Mouse (Mus musculus) liver, adult 2 months (tissue): ENCODE results near the gene Cask. TPM values are rescaled to one million over a fixed set of nuclear protein-coding genes. Genes with fewer than 3 reads are reported as not detected.
"Not testable (repeated sequence)": the region's sequence is repeated elsewhere in the genome, so short reads cannot be mapped to it uniquely, and the experiment has no call there.

Experiments
- DNase-seq: peaks from one replicate; pipeline ENCODE4 v3.0.0-alpha.2; 2011; ENCODE audit warnings: low read depth, low spot score; ENCODE audit errors: extremely low read depth
- H3K27ac ChIP-seq: fragments of 200-500 bp; replicated peaks from 2 replicates; pipeline ENCODE4 v1.5.1; 2012; ENCODE audit warnings: low read depth, mild to moderate bottlenecking, control low read depth, inconsistent platforms, low read length; ENCODE audit not compliant: insufficient read depth
- H3K27me3 ChIP-seq: fragments of 200-500 bp; 2 replicates; pipeline ENCODE4 v1.6.1; 2012; ENCODE audit warnings: mild to moderate bottlenecking, moderate library complexity, low read length, inconsistent platforms; ENCODE audit not compliant: control insufficient read depth, insufficient read depth
- H3K36me3 ChIP-seq: fragments of 200-500 bp; 2 replicates; pipeline ENCODE4 v1.6.1; 2012; ENCODE audit warnings: low read length, inconsistent platforms; ENCODE audit not compliant: control insufficient read depth, insufficient read depth
- H3K4me1 ChIP-seq: fragments of 200-500 bp; 2 replicates; pipeline ENCODE4 v1.6.1; 2011; ENCODE audit warnings: low read length; ENCODE audit not compliant: control insufficient read depth, insufficient read depth
- H3K4me3 ChIP-seq: fragments of 200-500 bp; 2 replicates; pipeline ENCODE4 v1.5.1; 2011; ENCODE audit warnings: low read depth, mild to moderate bottlenecking, control low read depth, low read length, moderate library complexity; ENCODE audit not compliant: insufficient read depth
- H3K79me2 ChIP-seq: fragments of 200-500 bp; 2 replicates; pipeline ENCODE4 v1.6.1; 2012; ENCODE audit warnings: inconsistent platforms, mild to moderate bottlenecking, low read length, moderate library complexity; ENCODE audit not compliant: control insufficient read depth, insufficient read depth
- H3K9ac ChIP-seq: fragments of 200-500 bp; 2 replicates; pipeline ENCODE4 v1.6.1; 2012; ENCODE audit warnings: low read depth, mild to moderate bottlenecking, control low read depth, inconsistent platforms, low read length
- CTCF ChIP-seq: fragments of 200-500 bp; IDR thresholded peaks from 2 replicates; pipeline ENCODE4 v1.5.1; 2011; ENCODE audit warnings: low read depth, low read length, control low read depth
- POLR2A ChIP-seq: fragments of 200-500 bp; IDR thresholded peaks from 2 replicates; pipeline ENCODE4 v1.6.1; 2011; ENCODE audit warnings: low read length, control low read depth; ENCODE audit not compliant: insufficient read depth; ENCODE audit errors: extremely low read depth
- WGBS: fragments of 180-500 bp; shearing (Covaris S2); methylation state at CpG from one replicate; pipeline ENCODE4 v1.1.7; 2018; 5-methylcytosine and 5-hydroxymethylcytosine counted together
- polyA plus RNA-seq: library from polyadenylated mRNA; depleted of rRNA; stranded (reverse); fragments of >200 nt; gene quantifications from 2 replicates; pipeline ENCODE4 v1.2.3, GENCODE M21; 2012
- total RNA-seq: library from RNA; depleted of rRNA; stranded (reverse); fragments of >200 nt; gene quantifications from 2 replicates; pipeline ENCODE4 v1.2.3, GENCODE M21; 2014

Gene Cask
- total and polyA plus RNA-seq, 2 experiments: 2.7 to 10.6 TPM

GRCm38 (mm10) chrX:13822792-13823191 is 28.4 kb downstream of the Cask start:
- Histone ChIP-seq H3K4me3 (no peak overlapping the region), H3K36me3 (no peaks in the 10 kb centered on the region), H3K9ac (no peak overlapping the region), H3K4me1 (no peaks in the 10 kb centered on the region; the same call in 1 of the 2 replicates), H3K27ac (no peak overlapping the region), H3K79me2 (no peaks in the 10 kb centered on the region), H3K27me3 (no peaks in the 10 kb centered on the region)
- TF ChIP-seq POLR2A (no peak), CTCF (no peak)
- no peak for DNase-seq
- WGBS: 83% methylated on average over 1 of the region's 1 CpGs

DNA sequence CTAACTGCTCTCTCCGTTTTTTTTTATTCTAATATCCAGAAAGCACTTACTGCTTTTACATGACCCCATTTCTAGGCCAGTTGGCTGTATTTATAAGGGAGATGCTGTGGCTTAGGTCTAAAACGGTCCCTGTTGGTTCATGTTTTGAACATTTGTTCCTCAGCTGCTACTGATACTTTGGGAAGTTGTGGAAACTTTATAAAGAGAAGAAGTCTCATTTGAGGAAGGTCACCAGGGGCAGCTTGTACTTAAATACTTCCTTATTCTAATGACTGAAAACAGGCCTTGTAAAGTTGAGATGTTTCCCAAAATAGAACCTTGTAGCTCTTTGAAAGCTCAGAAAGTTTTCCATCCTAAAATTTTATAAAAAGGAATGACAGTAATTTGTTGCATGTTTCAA is 52.4 kb downstream of the Cask start:
- no peaks in the 10 kb centered on the region for H3K4me1 ChIP-seq
- H3K79me2 ChIP-seq: no peaks in the 10 kb centered on the region
- no peak overlapping the region for H3K4me3 ChIP-seq
- peak; percentile 26 for DNase-seq
- H3K27me3 ChIP-seq: no peaks in the 10 kb centered on the region
- H3K27ac ChIP-seq: no peak overlapping the region
- H3K9ac ChIP-seq: no peak overlapping the region
- no peaks in the 10 kb centered on the region for H3K36me3 ChIP-seq
- TF ChIP-seq POLR2A (no peak), CTCF (no peak)
- WGBS: 66% methylated on average over 2 of the region's 2 CpGs

GRCm38 (mm10) chrX:13765672-13766071 is 85.5 kb downstream of the Cask start:
- 100% methylated on average over 1 of the region's 1 CpGs for WGBS
- H3K4me3 ChIP-seq: no peak overlapping the region
- no peaks in the 10 kb centered on the region for H3K4me1 ChIP-seq
- no peaks in the 10 kb centered on the region for H3K36me3 ChIP-seq
- no peaks in the 10 kb centered on the region for H3K27me3 ChIP-seq
- TF ChIP-seq CTCF (no peak), POLR2A (no peak)
- H3K79me2 ChIP-seq: no peaks in the 10 kb centered on the region
- peak; percentile 7 for DNase-seq
- H3K9ac ChIP-seq: no peak overlapping the region
- no peak overlapping the region for H3K27ac ChIP-seq

DNA sequence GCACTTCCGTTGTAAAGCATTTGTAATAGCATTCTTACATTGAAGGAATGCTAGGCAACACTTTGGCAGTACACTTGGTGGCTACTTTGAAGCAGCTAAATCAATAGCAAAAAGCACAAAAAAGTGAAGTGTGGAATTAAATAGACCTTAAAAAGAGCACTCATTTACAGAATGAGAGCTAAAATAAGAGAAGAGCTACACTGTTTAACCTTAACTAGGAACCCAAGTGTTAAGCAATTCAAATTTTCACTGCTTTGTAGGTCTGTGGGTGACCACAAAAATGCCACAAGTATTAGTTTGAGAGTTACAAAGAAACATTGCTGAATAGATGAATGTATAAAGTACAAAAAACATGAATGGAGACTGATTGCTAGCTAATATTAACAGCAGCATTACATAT is 86.1 kb downstream of the Cask start:
- no peaks in the 10 kb centered on the region for H3K36me3 ChIP-seq
- WGBS: 95% methylated on average over 1 of the region's 1 CpGs
- no peak for DNase-seq
- no peaks in the 10 kb centered on the region for H3K4me1 ChIP-seq
- TF ChIP-seq CTCF (no peak), POLR2A (no peak)
- H3K79me2 ChIP-seq: no peaks in the 10 kb centered on the region
- H3K27ac ChIP-seq: no peak overlapping the region
- H3K9ac ChIP-seq: no peak overlapping the region
- no peaks in the 10 kb centered on the region for H3K27me3 ChIP-seq
- H3K4me3 ChIP-seq: no peak overlapping the region

DNA sequence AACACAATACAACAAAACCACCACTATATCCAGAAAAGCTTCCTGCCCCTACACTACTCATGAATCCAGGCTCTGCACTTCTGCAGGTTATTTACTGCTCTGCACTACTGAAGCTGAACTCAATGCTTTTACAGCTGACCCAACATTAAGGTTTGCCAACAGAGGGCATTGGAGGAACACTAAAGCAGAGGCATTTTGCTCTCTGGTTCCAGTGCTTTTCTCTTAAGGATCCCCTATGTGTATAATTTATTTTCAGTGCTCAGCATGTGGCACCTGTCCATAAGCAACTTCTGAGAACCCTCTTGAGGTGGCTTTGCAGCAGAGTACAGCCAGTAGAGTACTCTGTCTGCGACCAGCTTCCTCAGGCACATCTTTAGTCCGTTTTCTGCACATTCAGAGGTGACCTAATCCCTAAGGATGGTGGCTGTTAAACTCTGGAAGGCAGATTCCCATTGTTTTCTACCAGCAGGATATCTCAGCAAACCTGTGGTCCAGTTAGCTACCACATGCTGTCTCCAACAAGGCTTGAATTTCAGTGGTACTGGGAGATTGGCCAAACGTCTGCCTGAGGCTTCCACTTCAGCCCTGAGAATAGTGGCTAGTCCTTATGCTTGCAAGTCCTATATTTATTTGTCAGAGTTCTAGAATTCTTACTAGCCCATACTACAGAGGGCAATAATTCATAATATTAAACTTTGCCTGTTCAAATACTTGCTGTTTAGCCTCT is 93.7 kb downstream of the Cask start:
- H3K27ac ChIP-seq: no peak overlapping the region
- H3K4me1 ChIP-seq: no peaks in the 10 kb centered on the region
- no peak overlapping the region for H3K4me3 ChIP-seq
- no peak for TF ChIP-seq POLR2A
- no peak for TF ChIP-seq CTCF
- no peak overlapping the region for H3K9ac ChIP-seq
- 73% methylated on average over 3 of the region's 3 CpGs for WGBS
- no peaks in the 10 kb centered on the region for H3K27me3 ChIP-seq
- DNase-seq: peak; percentile 9
- H3K79me2 ChIP-seq: no peaks in the 10 kb centered on the region
- H3K36me3 ChIP-seq: no peaks in the 10 kb centered on the region

DNA sequence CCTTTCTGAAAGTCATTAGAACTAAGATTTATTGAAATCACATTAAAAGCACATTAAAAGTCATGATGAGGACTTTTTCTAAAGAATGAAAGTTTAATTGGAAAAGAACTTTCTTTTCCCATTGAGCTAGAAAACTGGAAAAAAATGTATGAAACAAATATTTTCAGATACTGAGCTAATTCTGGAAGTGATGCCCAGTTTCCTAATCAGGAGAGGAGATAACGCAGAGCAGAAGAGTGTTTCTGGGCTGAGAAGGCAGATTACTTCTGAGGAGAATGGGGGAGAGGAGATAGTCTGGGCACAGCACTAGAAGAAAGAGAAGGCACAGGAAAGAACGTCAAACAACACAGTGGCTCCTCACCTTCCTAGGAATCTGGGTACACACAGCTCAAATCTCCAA is 110.1 kb downstream of the Cask start:
- no peaks in the 10 kb centered on the region for H3K36me3 ChIP-seq
- TF ChIP-seq CTCF (no peak), POLR2A (no peak)
- WGBS: 43% methylated on average over 2 of the region's 2 CpGs
- no peak overlapping the region for H3K4me3 ChIP-seq
- H3K27ac ChIP-seq: no peak overlapping the region
- no peaks in the 10 kb centered on the region for H3K27me3 ChIP-seq
- H3K79me2 ChIP-seq: no peaks in the 10 kb centered on the region
- no peaks in the 10 kb centered on the region; the same call in 1 of the 2 replicates for H3K4me1 ChIP-seq
- no peak for DNase-seq
- no peak overlapping the region for H3K9ac ChIP-seq

DNA sequence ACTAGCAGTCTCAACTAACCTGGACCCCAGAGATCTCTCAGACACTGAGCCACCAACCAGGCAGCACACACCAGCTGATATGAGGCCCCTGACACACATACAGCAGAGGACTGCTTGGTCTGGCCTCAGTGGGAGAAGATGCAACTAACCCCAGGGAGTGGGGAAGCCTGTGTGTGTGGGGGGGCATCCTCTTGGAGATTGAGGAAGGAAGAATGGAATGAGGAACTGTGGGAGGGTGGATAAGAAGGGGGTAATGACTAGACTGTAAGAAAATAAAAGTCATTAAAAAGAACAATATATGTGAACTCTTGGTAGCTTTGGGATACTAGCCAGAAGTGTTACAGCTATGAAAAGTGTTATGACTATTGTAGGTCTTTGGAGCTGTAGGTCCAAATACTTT is 120.4 kb downstream of the Cask start:
- H3K27ac ChIP-seq, H3K9ac ChIP-seq, H3K27me3 ChIP-seq, DNase-seq, H3K4me1 ChIP-seq, H3K79me2 ChIP-seq, H3K36me3 ChIP-seq, H3K4me3 ChIP-seq: not testable (repeated sequence)
